Mouse (Mus musculus): Measurements from ENCODE around the gene Aig1. TPM values are rescaled to one million over a fixed set of nuclear protein-coding genes. Genes with fewer than 3 reads are reported as not detected.

Gene Aig1
- polyA plus RNA-seq, 1 experiment from 2014 or later = 81.4 TPM

GRCm38 (mm10) chr10:13801296-13801695 lies 67.5 kb downstream of the Aig1 start:
- Histone ChIP-seq H3K27me3 (no peaks in the 10 kb centered on the region), H3K27ac (replicated peaks) (no peak overlapping the region), H3K36me3 (peaks cover 17% of the 10 kb centered on the region), H3K4me2 (no peak overlapping the region), H3K9me3 (peaks cover 4% of the 10 kb centered on the region; the same call in 1 of the 2 replicates), H3K4me3 (no peak overlapping the region), H3K9ac (no peak overlapping the region), H3K4me1 (replicated peaks) (no peaks in the 10 kb centered on the region)
- no peak for ATAC-seq (ENCODE audit: low read depth)
- 90% methylated on average over 5 of the region's 5 CpGs for WGBS

GRCm38 (mm10) chr10:13793458-13793857 lies 75.3 kb downstream of the Aig1 start:
- no peaks in the 10 kb centered on the region for H3K9me3 ChIP-seq
- no peaks in the 10 kb centered on the region for H3K27me3 ChIP-seq
- WGBS = 97% methylated on average over 1 of the region's 1 CpGs
- H3K4me2 ChIP-seq = no peak overlapping the region
- H3K27ac ChIP-seq (replicated peaks) = no peak overlapping the region
- H3K36me3 ChIP-seq = peaks cover 19% of the 10 kb centered on the region
- H3K4me3 ChIP-seq = no peak overlapping the region
- H3K4me1 ChIP-seq (replicated peaks) = no peaks in the 10 kb centered on the region
- H3K9ac ChIP-seq = no peak overlapping the region
- no peak for ATAC-seq (ENCODE audit: low read depth)

GRCm38 (mm10) chr10:13792788-13793187 lies 76.0 kb downstream of the Aig1 start:
- Histone ChIP-seq H3K4me2 (no peak overlapping the region), H3K4me3 (no peak overlapping the region), H3K4me1 (replicated peaks) (no peaks in the 10 kb centered on the region), H3K9ac (no peak overlapping the region), H3K27ac (replicated peaks) (no peak overlapping the region), H3K9me3 (no peaks in the 10 kb centered on the region), H3K36me3 (peaks cover 22% of the 10 kb centered on the region), H3K27me3 (no peaks in the 10 kb centered on the region)
- ATAC-seq (ENCODE audit: low read depth) = no peak
- WGBS = 83% methylated on average over 8 of the region's 8 CpGs

- no peaks in the 10 kb centered on the region for H3K9me3 ChIP-seq
- WGBS = 95% methylated on average over 1 of the region's 1 CpGs
Observed at GRCm38 (mm10) chr10:13789604-13790003, 79.2 kb downstream of the Aig1 start.

GRCm38 (mm10) chr10:13788057-13788456 lies 80.7 kb downstream of the Aig1 start:
- Histone ChIP-seq H3K9me3 (no peaks in the 10 kb centered on the region), H3K27me3 (no peaks in the 10 kb centered on the region), H3K4me1 (replicated peaks) (no peaks in the 10 kb centered on the region), H3K9ac (no peak overlapping the region), H3K27ac (replicated peaks) (no peak overlapping the region), H3K4me3 (no peak overlapping the region), H3K4me2 (no peak overlapping the region), H3K36me3 (peaks cover 26% of the 10 kb centered on the region)
- 96% methylated on average over 9 of the region's 9 CpGs for WGBS
- no peak for ATAC-seq (ENCODE audit: low read depth)

More at GRCm38 (mm10) chr10:13789604-13790003, 79.2 kb downstream of the Aig1 start:
- Histone ChIP-seq H3K4me2 (no peak overlapping the region), H3K27me3 (no peaks in the 10 kb centered on the region), H3K4me1 (replicated peaks) (no peaks in the 10 kb centered on the region), H3K36me3 (peaks cover 24% of the 10 kb centered on the region), H3K27ac (replicated peaks) (no peak overlapping the region), H3K9ac (no peak overlapping the region), H3K4me3 (no peak overlapping the region)
- ATAC-seq (ENCODE audit: low read depth) = no peak

- H3K4me3 ChIP-seq = no peak overlapping the region
- no peak overlapping the region for H3K27ac ChIP-seq (replicated peaks)
- no peak overlapping the region for H3K4me2 ChIP-seq
- peaks cover 4% of the 10 kb centered on the region; the same call in 1 of the 2 replicates for H3K36me3 ChIP-seq
- no peaks in the 10 kb centered on the region for H3K9me3 ChIP-seq
- no peak for ATAC-seq (ENCODE audit: low read depth)
- no peaks in the 10 kb centered on the region for H3K4me1 ChIP-seq (replicated peaks)
- WGBS = 78% methylated on average over 5 of the region's 5 CpGs
- H3K9ac ChIP-seq = no peak overlapping the region
- H3K27me3 ChIP-seq = no peaks in the 10 kb centered on the region
Observed at GRCm38 (mm10) chr10:13782774-13783173, 86.0 kb downstream of the Aig1 start.

- WGBS = 87% methylated on average over 10 of the region's 10 CpGs
- no peak overlapping the region for H3K27ac ChIP-seq (replicated peaks)
- H3K4me3 ChIP-seq = no peak overlapping the region
- no peak overlapping the region for H3K9ac ChIP-seq
- no peaks in the 10 kb centered on the region for H3K9me3 ChIP-seq
- no peak for ATAC-seq (ENCODE audit: low read depth)
- H3K4me2 ChIP-seq = no peak overlapping the region
- no peaks in the 10 kb centered on the region for H3K27me3 ChIP-seq
- no peaks in the 10 kb centered on the region for H3K4me1 ChIP-seq (replicated peaks)
- 0 out of 2 replicates have a peak, but pooled peaks cover 3% of the 10 kb centered on the region for H3K36me3 ChIP-seq
Observed at GRCm38 (mm10) chr10:13782235-13782757, 86.5 kb downstream of the Aig1 start.

GRCm38 (mm10) chr10:13776014-13776413 lies 92.8 kb downstream of the Aig1 start:
- 84% methylated on average over 3 of the region's 3 CpGs for WGBS

GRCm38 (mm10) chr10:13775411-13775810 lies 93.4 kb downstream of the Aig1 start:
- no peak overlapping the region for H3K9ac ChIP-seq
- no peaks in the 10 kb centered on the region for H3K36me3 ChIP-seq
- no peaks in the 10 kb centered on the region for H3K27me3 ChIP-seq
- 92% methylated on average over 2 of the region's 2 CpGs for WGBS
- H3K4me3 ChIP-seq = no peak overlapping the region
- H3K4me1 ChIP-seq (replicated peaks) = no peaks in the 10 kb centered on the region
- no peak overlapping the region for H3K27ac ChIP-seq (replicated peaks)
- H3K9me3 ChIP-seq = no peaks in the 10 kb centered on the region
- ATAC-seq (ENCODE audit: low read depth) = no peak
- H3K4me2 ChIP-seq = no peak overlapping the region

More at GRCm38 (mm10) chr10:13776014-13776413, 92.8 kb downstream of the Aig1 start:
- Histone ChIP-seq H3K4me1 (replicated peaks) (no peaks in the 10 kb centered on the region), H3K27me3 (no peaks in the 10 kb centered on the region), H3K36me3 (no peaks in the 10 kb centered on the region), H3K4me3 (no peak overlapping the region), H3K9ac (no peak overlapping the region), H3K9me3 (no peaks in the 10 kb centered on the region), H3K27ac (replicated peaks) (no peak overlapping the region), H3K4me2 (no peak overlapping the region)
- no peak for ATAC-seq (ENCODE audit: low read depth)

GRCm38 (mm10) chr10:13774910-13775309 lies 93.9 kb downstream of the Aig1 start:
- no peak for ATAC-seq (ENCODE audit: low read depth)
- H3K9ac ChIP-seq = no peak overlapping the region
- WGBS = 95% methylated on average over 3 of the region's 3 CpGs
- no peak overlapping the region for H3K4me2 ChIP-seq
- H3K27me3 ChIP-seq = no peaks in the 10 kb centered on the region
- H3K27ac ChIP-seq (replicated peaks) = no peak overlapping the region
- H3K4me3 ChIP-seq = no peak overlapping the region
- no peaks in the 10 kb centered on the region for H3K9me3 ChIP-seq
- no peaks in the 10 kb centered on the region for H3K4me1 ChIP-seq (replicated peaks)
- H3K36me3 ChIP-seq = no peaks in the 10 kb centered on the region

- Histone ChIP-seq H3K4me3 (no peak overlapping the region), H3K27me3 (no peaks in the 10 kb centered on the region), H3K27ac (replicated peaks) (no peak overlapping the region), H3K9ac (no peak overlapping the region), H3K4me1 (replicated peaks) (peaks cover 5% of the 10 kb centered on the region; the same call in 1 of the 2 replicates), H3K9me3 (no peaks in the 10 kb centered on the region), H3K36me3 (no peaks in the 10 kb centered on the region), H3K4me2 (no peak overlapping the region)
- no peak for ATAC-seq (ENCODE audit: low read depth)
- WGBS = 86% methylated on average over 1 of the region's 1 CpGs
Observed at GRCm38 (mm10) chr10:13770720-13771119, 98.1 kb downstream of the Aig1 start.

GRCm38 (mm10) chr10:13769789-13770188 lies 99.0 kb downstream of the Aig1 start:
- H3K4me1 ChIP-seq (replicated peaks) = peaks cover 5% of the 10 kb centered on the region; the same call in 1 of the 2 replicates
- 95% methylated on average over 2 of the region's 2 CpGs for WGBS
- no peaks in the 10 kb centered on the region for H3K9me3 ChIP-seq
- no peak overlapping the region for H3K27ac ChIP-seq (replicated peaks)
- no peaks in the 10 kb centered on the region for H3K27me3 ChIP-seq
- H3K36me3 ChIP-seq = no peaks in the 10 kb centered on the region
- no peak overlapping the region for H3K4me2 ChIP-seq
- no peak overlapping the region for H3K4me3 ChIP-seq
- ATAC-seq (ENCODE audit: low read depth) = no peak
- H3K9ac ChIP-seq = no peak overlapping the region

- H3K4me3 ChIP-seq = no peak overlapping the region
- peaks cover 5% of the 10 kb centered on the region; the same call in 1 of the 2 replicates for H3K4me1 ChIP-seq (replicated peaks)
- H3K9ac ChIP-seq = no peak overlapping the region
- H3K27me3 ChIP-seq = no peaks in the 10 kb centered on the region
- H3K9me3 ChIP-seq = no peaks in the 10 kb centered on the region
- no peak overlapping the region for H3K4me2 ChIP-seq
- ATAC-seq (ENCODE audit: low read depth) = no peak
- H3K27ac ChIP-seq (replicated peaks) = no peak overlapping the region
- H3K36me3 ChIP-seq = no peaks in the 10 kb centered on the region
Observed at GRCm38 (mm10) chr10:13768866-13769265, 99.9 kb downstream of the Aig1 start.

Data from neural tube, embryonic 13.5 days (tissue).